28 mouse cellular contexts compared by ENCODE assay signal in the genomic region with DNA sequence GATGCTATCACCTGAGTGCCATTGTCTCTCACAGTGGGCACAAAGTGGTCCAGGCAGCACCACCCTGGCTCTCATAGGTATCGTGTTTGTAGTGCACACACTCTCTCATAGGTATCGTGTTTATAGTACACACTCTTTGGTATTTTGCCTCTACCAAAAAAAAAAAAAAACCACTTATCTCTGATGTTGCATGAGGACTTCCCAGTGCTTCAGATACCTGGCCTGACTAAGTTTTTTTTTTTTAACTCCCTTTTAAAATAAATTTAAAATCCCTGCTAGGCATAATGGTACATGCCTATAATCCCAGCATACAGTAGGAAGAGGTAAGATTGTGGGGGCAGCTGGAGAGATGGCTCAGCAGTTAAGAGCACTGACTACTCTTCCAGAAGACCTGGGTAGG. TPM values are rescaled to one million over a fixed set of nuclear protein-coding genes. Genes with fewer than 3 reads are reported as not detected.
DNase-seq lines count a peak whose midpoint lies in the region; ATAC-seq and TF ChIP-seq lines count a peak whose summit lies in the region.
"Had no signal": no experiment of that assay in that cellular context is flagged by ENCODE, and none has a peak within 500 bp of the region (broad histone marks: within the 10 kb centered on the region; RNA-seq: fewer than 3 reads in every experiment).

No protein-coding gene starts in this region.

- WGBS in embryonic facial prominence, embryonic 10.5 days = 88% methylated on average over 2 of the region's 2 CpGs
- WGBS in midbrain, embryonic 11.5 days = 95% methylated on average over 2 of the region's 2 CpGs
- WGBS in midbrain, postnatal 0 days = 86% methylated on average over 2 of the region's 2 CpGs

- no peak overlapping the region for H3K4me2 ChIP-seq in midbrain, embryonic 11.5 days
- H3K4me2 ChIP-seq in midbrain, postnatal 0 days (ENCODE audit: low read depth, low read length, poor library complexity, severe bottlenecking) = no peak overlapping the region
- H3K4me2 ChIP-seq: liver, embryonic 15.5 days; lung, embryonic 15.5 days had no signal

- no peaks in the 10 kb centered on the region for H3K9me3 ChIP-seq in MEL (replicated peaks; ENCODE audit: insufficient read depth, low read length)
- H3K9me3 ChIP-seq in embryonic facial prominence, embryonic 10.5 days = no peaks in the 10 kb centered on the region
- H3K9me3 ChIP-seq in midbrain, embryonic 11.5 days (ENCODE audit: control insufficient read depth, low read length) = no peaks in the 10 kb centered on the region
- H3K9me3 ChIP-seq in midbrain, postnatal 0 days (ENCODE audit: low read length) = no peaks in the 10 kb centered on the region
- H3K9me3 ChIP-seq: heart, embryonic 10.5 days; hindbrain, embryonic 10.5 days; limb, embryonic 10.5 days; liver, embryonic 15.5 days; lung, embryonic 15.5 days had no signal

- H3K9ac ChIP-seq in MEL (ENCODE audit: control insufficient read depth, low read depth, low read length, poor library complexity, severe bottlenecking) = no peak overlapping the region
- no peak overlapping the region for H3K9ac ChIP-seq in midbrain, embryonic 11.5 days (ENCODE audit: low read length)
- H3K9ac ChIP-seq in midbrain, postnatal 0 days (replicated peaks; ENCODE audit: low read length, poor library complexity, severe bottlenecking) = no peak overlapping the region
- H3K9ac ChIP-seq: liver, embryonic 15.5 days; lung, embryonic 15.5 days had no signal

- TF ChIP-seq POLR2A in MEL (IDR thresholded peaks at IDR 0.05; ENCODE audit: control insufficient read depth in 1 of 2, insufficient read depth in 1 of 2, low read depth in 1 of 2, low read length in 2 of 2, poor library complexity in 1 of 2) = no peak

- H3K4me3 ChIP-seq in MEL (ENCODE audit: control insufficient read depth in 1 of 2, insufficient read depth in 1 of 2, low read depth in 2 of 2, low read length in 2 of 2) = no peak overlapping the region
- no peak overlapping the region for H3K4me3 ChIP-seq in embryonic facial prominence, embryonic 10.5 days
- H3K4me3 ChIP-seq in midbrain, embryonic 11.5 days (ENCODE audit: low read depth, low read length) = no peak overlapping the region
- no peak overlapping the region for H3K4me3 ChIP-seq in midbrain, postnatal 0 days (ENCODE audit: low read depth, low read length)
- H3K4me3 ChIP-seq: heart, embryonic 10.5 days; hindbrain, embryonic 10.5 days; limb, embryonic 10.5 days; liver, embryonic 15.5 days; lung, embryonic 15.5 days; myocyte had no signal

- peaks cover 18 to 42% of the 10 kb centered on the region in 2 experiments for H3K4me1 ChIP-seq in MEL (ENCODE audit: control insufficient read depth in 1 of 2, insufficient read depth in 2 of 2, low read length in 2 of 2)
- peaks cover 23% of the 10 kb centered on the region for H3K4me1 ChIP-seq in embryonic facial prominence, embryonic 10.5 days
- H3K4me1 ChIP-seq in midbrain, embryonic 11.5 days (ENCODE audit: control insufficient read depth, insufficient read depth, low read length) = peaks cover 24% of the 10 kb centered on the region
- H3K4me1 ChIP-seq in midbrain, postnatal 0 days (ENCODE audit: insufficient read depth, low read length) = no peaks in the 10 kb centered on the region; the same call in 1 of the 2 replicates
- H3K4me1 ChIP-seq: lung, embryonic 15.5 days had no signal

- no peak for TF ChIP-seq EP300 in MEL (IDR thresholded peaks at IDR 0.05; ENCODE audit: low read depth in 1 of 2, low read length in 2 of 2)

- H3K79me2 ChIP-seq in MEL (ENCODE audit: control insufficient read depth, insufficient read depth, low read length, poor library complexity) = no peaks in the 10 kb centered on the region

- ATAC-seq in midbrain, embryonic 11.5 days (ENCODE audit: low FRiP score) = no peak
- ATAC-seq in midbrain, postnatal 0 days (ENCODE audit: low FRiP score) = no peak
- ATAC-seq: activated CD4-positive, CD25-positive, alpha-beta regulatory T cell, adult 4 months had no signal

- TF ChIP-seq RAD21 in MEL (IDR thresholded peaks at IDR 0.05; ENCODE audit: low read depth, low read length) = no peak

- no peak for TF ChIP-seq CTCF in MEL (IDR thresholded peaks at IDR 0.05 in 2 of 3, conservative IDR thresholded peaks at IDR 0.05 in 1 of 3; ENCODE audit: control insufficient read depth in 1 of 3, insufficient read depth in 1 of 3, low read depth in 2 of 3, low read length in 3 of 3, poor library complexity in 1 of 3, severe bottlenecking in 1 of 3)
- no peak for TF ChIP-seq CTCF in midbrain, postnatal 0 days (IDR thresholded peaks at IDR 0.05)

- no peaks in the 10 kb centered on the region for H3K27me3 ChIP-seq in MEL (ENCODE audit: control insufficient read depth in 1 of 2, insufficient read depth in 2 of 2, low read length in 2 of 2)
- H3K27me3 ChIP-seq in embryonic facial prominence, embryonic 10.5 days (replicated peaks; ENCODE audit: low read depth, poor library complexity, severe bottlenecking) = no peaks in the 10 kb centered on the region
- no peaks in the 10 kb centered on the region for H3K27me3 ChIP-seq in midbrain, embryonic 11.5 days (ENCODE audit: control insufficient read depth, insufficient read depth, low read length)
- no peaks in the 10 kb centered on the region for H3K27me3 ChIP-seq in midbrain, postnatal 0 days (ENCODE audit: insufficient read depth, low read length)
- H3K27me3 ChIP-seq: liver, embryonic 15.5 days; lung, embryonic 15.5 days had no signal

- peaks cover 0 to 36% of the 10 kb centered on the region in 2 experiments; a peak in 2 of 4 replicates for H3K36me3 ChIP-seq in MEL (ENCODE audit: control insufficient read depth in 1 of 2, insufficient read depth in 2 of 2, low read length in 2 of 2)
- peaks cover 30% of the 10 kb centered on the region for H3K36me3 ChIP-seq in embryonic facial prominence, embryonic 10.5 days (replicated peaks)
- peaks cover 9% of the 10 kb centered on the region; the same call in 1 of the 2 replicates for H3K36me3 ChIP-seq in midbrain, embryonic 11.5 days (ENCODE audit: control insufficient read depth, insufficient read depth, low read length)
- no peaks in the 10 kb centered on the region for H3K36me3 ChIP-seq in midbrain, postnatal 0 days (ENCODE audit: insufficient read depth, low read length)
- H3K36me3 ChIP-seq: lung, embryonic 15.5 days had no signal

- intact Hi-C loops in heart, postnatal 10 days (cut with DNase I) = no loop called here

- no peak overlapping the region; the same call in 1 of the 2 replicates for H3K27ac ChIP-seq in MEL (ENCODE audit: control insufficient read depth, low read depth, low read length)
- H3K27ac ChIP-seq in embryonic facial prominence, embryonic 10.5 days (replicated peaks) = 0 out of 2 replicates have a peak overlapping the region, but pooled peaks have one; percentile 40
- H3K27ac ChIP-seq in midbrain, embryonic 11.5 days (ENCODE audit: low read depth, low read length) = 0 out of 2 replicates have a peak overlapping the region, but pooled peaks have one; percentile 33
- H3K27ac ChIP-seq in midbrain, postnatal 0 days (ENCODE audit: low read depth, low read length) = peak overlapping the region; percentile 43; the same call in 1 of the 2 replicates
- H3K27ac ChIP-seq: heart, embryonic 10.5 days; hindbrain, embryonic 10.5 days; kidney, postnatal 0 days; limb, embryonic 10.5 days; liver, embryonic 15.5 days; lung, embryonic 15.5 days had no signal

- no peak for DNase-seq in MEL (ENCODE audit: low read depth, low spot score)
- no peak for DNase-seq in embryonic facial prominence, embryonic 10.5 days (ENCODE audit: low spot score)
- DNase-seq in midbrain, embryonic 11.5 days (ENCODE audit: low spot score, missing footprints) = no peak
- no peak for DNase-seq in midbrain, postnatal 0 days (ENCODE audit: low spot score)
- no peak for DNase-seq in right cerebral cortex, postnatal 14 days
- DNase-seq in heart, postnatal 10 days = no peak
- no peak for DNase-seq in adrenal gland, adult 18-20 months (ENCODE audit: low spot score in 2 of 2)
- DNase-seq: adrenal gland, postnatal 14 days; cerebellum, adult 8-10 months; cerebellum, postnatal 36 days; embryo, embryonic 11 days; gastrocnemius, postnatal 10 days; kidney, adult 2 months; liver; lung, postnatal 4 days; thymus, postnatal 14 days had no signal

TF ChIP-seq in MEL, 35 proteins besides CTCF, POLR2A, EP300 and RAD21:
- TF ChIP-seq ZC3H11A (IDR thresholded peaks at IDR 0.05; ENCODE audit: low read depth, low read length) (no peak), ETS1 (IDR thresholded peaks at IDR 0.05; ENCODE audit: low read depth, low read length) (0 out of 2 replicates have a peak, but pooled peaks have one; percentile 11), ZNF384 (IDR thresholded peaks at IDR 0.05; ENCODE audit: low read depth, low read length) (peak; percentile 94), GATA1 (IDR thresholded peaks at IDR 0.05; ENCODE audit: low read depth, low read length) (peak; percentile 41), MAZ (IDR thresholded peaks at IDR 0.05; ENCODE audit: low read depth, low read length) (no peak)

RNA-seq across cellular contexts. Expression of a gene that starts 28.4 kb away (rescaled TPM):
- total RNA-seq in MEL (2012; rRNA removed) = 59.5 and 60.4 TPM in 2 replicates
- polyA plus RNA-seq in MEL (2012; ENCODE audit: insufficient read depth in 1 of 2, insufficient read length in 2 of 2, low read depth in 1 of 2, low replicate concordance in 2 of 2, missing spikeins in 1 of 2) = 100 to 1,000 TPM in 1 of 2 experiments, not detected in 1; 129 TPM
- polyA plus RNA-seq in embryonic facial prominence, embryonic 10.5 days (2016; fragmentation: Nextera tagmentation; extraction: Ambion mirVana) = 0.10 and 0.14 TPM in 2 replicates
- polyA plus RNA-seq in midbrain, embryonic 11.5 days (2014; fragmentation: Nextera tagmentation; extraction: Ambion mirVana) = 0.10 TPM in 2 replicates
- total RNA-seq in midbrain, postnatal 0 days (2014; rRNA removed) = 0.05 TPM in 1 of 2 replicates, not detected in the other
- not detected in 2 replicates for polyA plus RNA-seq in midbrain, postnatal 0 days (2015; fragmentation: Nextera tagmentation; extraction: Ambion mirVana)
- under 1 TPM in 1 of 2 experiments, not detected in 1; 0.07 TPM for total RNA-seq in heart, postnatal 10 days (2021)
- total RNA-seq in adrenal gland, adult 18-20 months (2021) = not detected
- total RNA-seq: hindbrain, postnatal 0 days; layer of hippocampus, postnatal 25 days had no signal
- polyA plus RNA-seq: embryonic facial prominence, embryonic 14.5 days; heart, postnatal 0 days; kidney, postnatal 0 days had no signal

Comparison
In these comparisons a context has a peak if more than half of its experiments do, and no peak if none do; other contexts are left out.
1. RNA of a gene that starts 28.4 kb away (total RNA-seq): 59.5 to 60.4 TPM in MEL; 0.07 TPM in heart, postnatal 10 days, 0.05 TPM in midbrain, postnatal 0 days and not detected in adrenal gland, adult 18-20 months; every median in the first group is over 10 times any median in the second.